Mouse (Mus musculus): ENCODE data around the gene Kif14. TPM values are rescaled to one million over a fixed set of nuclear protein-coding genes. Genes with fewer than 3 reads are reported as not detected.
"Not testable (repeated sequence)": the region's sequence is repeated elsewhere in the genome, so short reads cannot be mapped to it uniquely, and the experiment has no call there.

Gene Kif14
- polyA plus RNA-seq, 1 experiment from 2014 or later: 12.8 TPM

- not testable (repeated sequence) for H3K4me3 ChIP-seq (ENCODE audit: low read depth, low read length); H3K4me2 ChIP-seq (ENCODE audit: low read depth, low read length, severe bottlenecking); ATAC-seq (replicated peaks; ENCODE audit: low FRiP score); H3K36me3 ChIP-seq (ENCODE audit: control insufficient read depth, insufficient read depth, low read length); H3K27ac ChIP-seq (ENCODE audit: low read depth, low read length); H3K4me1 ChIP-seq (replicated peaks; ENCODE audit: control insufficient read depth, insufficient read depth, low read length); H3K9ac ChIP-seq (ENCODE audit: low read length); H3K9me3 ChIP-seq (ENCODE audit: control insufficient read depth, low read length); DNase-seq (ENCODE audit: low spot score); H3K27me3 ChIP-seq (ENCODE audit: control insufficient read depth, insufficient read depth, low read length)
- 86% methylated on average over 10 of the region's 10 CpGs for WGBS
Observed at GRCm38 (mm10) chr1:136506255-136506654, 40.1 kb downstream of the Kif14 start.

- H3K4me3 ChIP-seq (ENCODE audit: low read depth, low read length): no peak overlapping the region
- no peak for DNase-seq (ENCODE audit: low spot score)
- peaks cover 2% of the 10 kb centered on the region; the same call in 1 of the 2 replicates for H3K36me3 ChIP-seq (ENCODE audit: control insufficient read depth, insufficient read depth, low read length)
- H3K27ac ChIP-seq (ENCODE audit: low read depth, low read length): no peak overlapping the region
- ATAC-seq (replicated peaks; ENCODE audit: low FRiP score): no peak
- WGBS: 89% methylated on average over 6 of the region's 6 CpGs
- no peaks in the 10 kb centered on the region for H3K4me1 ChIP-seq (replicated peaks; ENCODE audit: control insufficient read depth, insufficient read depth, low read length)
- no peak overlapping the region for H3K9ac ChIP-seq (ENCODE audit: low read length)
- H3K4me2 ChIP-seq (ENCODE audit: low read depth, low read length, severe bottlenecking): no peak overlapping the region
- H3K27me3 ChIP-seq (ENCODE audit: control insufficient read depth, insufficient read depth, low read length): no peaks in the 10 kb centered on the region
- no peaks in the 10 kb centered on the region for H3K9me3 ChIP-seq (ENCODE audit: control insufficient read depth, low read length)
Observed at GRCm38 (mm10) chr1:136512317-136512716, 46.2 kb downstream of the Kif14 start.

GRCm38 (mm10) chr1:136513181-136513580 is 47.0 kb downstream of the Kif14 start:
- ATAC-seq (replicated peaks; ENCODE audit: low FRiP score) (no peak), DNase-seq (ENCODE audit: low spot score) (peak; percentile 45)
- Histone ChIP-seq H3K27me3 (ENCODE audit: control insufficient read depth, insufficient read depth, low read length) (no peaks in the 10 kb centered on the region), H3K36me3 (ENCODE audit: control insufficient read depth, insufficient read depth, low read length) (peaks cover 2% of the 10 kb centered on the region; the same call in 1 of the 2 replicates), H3K9me3 (ENCODE audit: control insufficient read depth, low read length) (no peaks in the 10 kb centered on the region), H3K9ac (ENCODE audit: low read length) (no peak overlapping the region), H3K4me3 (ENCODE audit: low read depth, low read length) (no peak overlapping the region), H3K4me1 (replicated peaks; ENCODE audit: control insufficient read depth, insufficient read depth, low read length) (no peaks in the 10 kb centered on the region), H3K4me2 (ENCODE audit: low read depth, low read length, severe bottlenecking) (no peak overlapping the region), H3K27ac (ENCODE audit: low read depth, low read length) (no peak overlapping the region)
- 95% methylated on average over 11 of the region's 11 CpGs for WGBS

- no peak for ATAC-seq (replicated peaks; ENCODE audit: low FRiP score)
- no peak for DNase-seq (ENCODE audit: low spot score)
Observed at GRCm38 (mm10) chr1:136518699-136519356, 52.7 kb downstream of the Kif14 start.

GRCm38 (mm10) chr1:136521363-136521937 is 55.3 kb downstream of the Kif14 start:
- no peak for ATAC-seq (replicated peaks; ENCODE audit: low FRiP score)
- Histone ChIP-seq H3K9ac (ENCODE audit: low read length) (no peak overlapping the region), H3K27ac (ENCODE audit: low read depth, low read length) (no peak overlapping the region), H3K4me1 (replicated peaks; ENCODE audit: control insufficient read depth, insufficient read depth, low read length) (no peaks in the 10 kb centered on the region), H3K4me3 (ENCODE audit: low read depth, low read length) (no peak overlapping the region), H3K36me3 (ENCODE audit: control insufficient read depth, insufficient read depth, low read length) (no peaks in the 10 kb centered on the region; the same call in 1 of the 2 replicates), H3K4me2 (ENCODE audit: low read depth, low read length, severe bottlenecking) (no peak overlapping the region), H3K9me3 (ENCODE audit: control insufficient read depth, low read length) (no peaks in the 10 kb centered on the region), H3K27me3 (ENCODE audit: control insufficient read depth, insufficient read depth, low read length) (no peaks in the 10 kb centered on the region)
- WGBS: 78% methylated on average over 11 of the region's 11 CpGs
- no peak for DNase-seq (ENCODE audit: low spot score)

More at GRCm38 (mm10) chr1:136518699-136519356, 52.7 kb downstream of the Kif14 start:
- Histone ChIP-seq H3K4me1 (replicated peaks; ENCODE audit: control insufficient read depth, insufficient read depth, low read length) (no peaks in the 10 kb centered on the region), H3K4me2 (ENCODE audit: low read depth, low read length, severe bottlenecking) (no peak overlapping the region), H3K9me3 (ENCODE audit: control insufficient read depth, low read length) (no peaks in the 10 kb centered on the region), H3K36me3 (ENCODE audit: control insufficient read depth, insufficient read depth, low read length) (no peaks in the 10 kb centered on the region; the same call in 1 of the 2 replicates), H3K9ac (ENCODE audit: low read length) (no peak overlapping the region), H3K4me3 (ENCODE audit: low read depth, low read length) (no peak overlapping the region), H3K27ac (ENCODE audit: low read depth, low read length) (no peak overlapping the region), H3K27me3 (ENCODE audit: control insufficient read depth, insufficient read depth, low read length) (no peaks in the 10 kb centered on the region)
- WGBS: 85% methylated on average over 7 of the region's 7 CpGs

GRCm38 (mm10) chr1:136524917-136525316 is 58.8 kb downstream of the Kif14 start:
- Histone ChIP-seq H3K27ac (ENCODE audit: low read depth, low read length) (no peak overlapping the region), H3K4me3 (ENCODE audit: low read depth, low read length) (no peak overlapping the region), H3K9me3 (ENCODE audit: control insufficient read depth, low read length) (no peaks in the 10 kb centered on the region), H3K4me1 (replicated peaks; ENCODE audit: control insufficient read depth, insufficient read depth, low read length) (no peaks in the 10 kb centered on the region), H3K4me2 (ENCODE audit: low read depth, low read length, severe bottlenecking) (no peak overlapping the region), H3K9ac (ENCODE audit: low read length) (no peak overlapping the region), H3K36me3 (ENCODE audit: control insufficient read depth, insufficient read depth, low read length) (no peaks in the 10 kb centered on the region; the same call in 1 of the 2 replicates), H3K27me3 (ENCODE audit: control insufficient read depth, insufficient read depth, low read length) (no peaks in the 10 kb centered on the region)
- DNase-seq (ENCODE audit: low spot score) (peak; percentile 89), ATAC-seq (replicated peaks; ENCODE audit: low FRiP score) (no peak)
- 38% methylated on average over 2 of the region's 2 CpGs for WGBS

GRCm38 (mm10) chr1:136525818-136526217 is 59.7 kb downstream of the Kif14 start:
- no peak for ATAC-seq (replicated peaks; ENCODE audit: low FRiP score)
- Histone ChIP-seq H3K9ac (ENCODE audit: low read length) (no peak overlapping the region), H3K4me1 (replicated peaks; ENCODE audit: control insufficient read depth, insufficient read depth, low read length) (no peaks in the 10 kb centered on the region), H3K36me3 (ENCODE audit: control insufficient read depth, insufficient read depth, low read length) (no peaks in the 10 kb centered on the region; the same call in 1 of the 2 replicates), H3K9me3 (ENCODE audit: control insufficient read depth, low read length) (no peaks in the 10 kb centered on the region), H3K4me2 (ENCODE audit: low read depth, low read length, severe bottlenecking) (no peak overlapping the region), H3K27ac (ENCODE audit: low read depth, low read length) (no peak overlapping the region), H3K27me3 (ENCODE audit: control insufficient read depth, insufficient read depth, low read length) (no peaks in the 10 kb centered on the region), H3K4me3 (ENCODE audit: low read depth, low read length) (no peak overlapping the region)
- 86% methylated on average over 6 of the region's 6 CpGs for WGBS
- DNase-seq (ENCODE audit: low spot score): no peak

GRCm38 (mm10) chr1:136527163-136527562 is 61.0 kb downstream of the Kif14 start:
- H3K9me3 ChIP-seq (ENCODE audit: control insufficient read depth, low read length): no peaks in the 10 kb centered on the region
- H3K27ac ChIP-seq (ENCODE audit: low read depth, low read length): no peak overlapping the region
- no peak overlapping the region for H3K9ac ChIP-seq (ENCODE audit: low read length)
- ATAC-seq (replicated peaks; ENCODE audit: low FRiP score) (no peak), DNase-seq (ENCODE audit: low spot score) (no peak)
- no peaks in the 10 kb centered on the region for H3K27me3 ChIP-seq (ENCODE audit: control insufficient read depth, insufficient read depth, low read length)
- WGBS: 86% methylated on average over 16 of the region's 16 CpGs
- H3K36me3 ChIP-seq (ENCODE audit: control insufficient read depth, insufficient read depth, low read length): no peaks in the 10 kb centered on the region; the same call in 1 of the 2 replicates
- no peaks in the 10 kb centered on the region for H3K4me1 ChIP-seq (replicated peaks; ENCODE audit: control insufficient read depth, insufficient read depth, low read length)
- H3K4me2 ChIP-seq (ENCODE audit: low read depth, low read length, severe bottlenecking): no peak overlapping the region
- H3K4me3 ChIP-seq (ENCODE audit: low read depth, low read length): no peak overlapping the region

GRCm38 (mm10) chr1:136532556-136532955 is 66.4 kb downstream of the Kif14 start:
- Histone ChIP-seq H3K4me1 (replicated peaks; ENCODE audit: control insufficient read depth, insufficient read depth, low read length) (no peaks in the 10 kb centered on the region), H3K27me3 (ENCODE audit: control insufficient read depth, insufficient read depth, low read length) (no peaks in the 10 kb centered on the region), H3K4me2 (ENCODE audit: low read depth, low read length, severe bottlenecking) (no peak overlapping the region), H3K36me3 (ENCODE audit: control insufficient read depth, insufficient read depth, low read length) (no peaks in the 10 kb centered on the region), H3K27ac (ENCODE audit: low read depth, low read length) (no peak overlapping the region), H3K4me3 (ENCODE audit: low read depth, low read length) (no peak overlapping the region), H3K9me3 (ENCODE audit: control insufficient read depth, low read length) (no peaks in the 10 kb centered on the region), H3K9ac (ENCODE audit: low read length) (no peak overlapping the region)
- DNase-seq (ENCODE audit: low spot score): no peak
- WGBS: 86% methylated on average over 3 of the region's 3 CpGs
- ATAC-seq (replicated peaks; ENCODE audit: low FRiP score): no peak

Measured in forebrain, embryonic 11.5 days (tissue).